Mouse (Mus musculus) urinary bladder, postnatal 0 days (tissue): ENCODE measurements around the gene D16Ertd472e. TPM values are rescaled to one million over a fixed set of nuclear protein-coding genes. Genes with fewer than 3 reads are reported as not detected.

Source experiments
- polyA plus RNA-seq: library from polyadenylated mRNA; unstranded; fragments of >200 nt; fragmentation: Nextera tagmentation; extraction: Ambion mirVana; gene quantifications from 2 replicates; pipeline ENCODE4 v1.2.1, GENCODE M21; 2015

Gene D16Ertd472e
- 9.3 and 10.4 TPM in 2 replicates for polyA plus RNA-seq

DNA sequence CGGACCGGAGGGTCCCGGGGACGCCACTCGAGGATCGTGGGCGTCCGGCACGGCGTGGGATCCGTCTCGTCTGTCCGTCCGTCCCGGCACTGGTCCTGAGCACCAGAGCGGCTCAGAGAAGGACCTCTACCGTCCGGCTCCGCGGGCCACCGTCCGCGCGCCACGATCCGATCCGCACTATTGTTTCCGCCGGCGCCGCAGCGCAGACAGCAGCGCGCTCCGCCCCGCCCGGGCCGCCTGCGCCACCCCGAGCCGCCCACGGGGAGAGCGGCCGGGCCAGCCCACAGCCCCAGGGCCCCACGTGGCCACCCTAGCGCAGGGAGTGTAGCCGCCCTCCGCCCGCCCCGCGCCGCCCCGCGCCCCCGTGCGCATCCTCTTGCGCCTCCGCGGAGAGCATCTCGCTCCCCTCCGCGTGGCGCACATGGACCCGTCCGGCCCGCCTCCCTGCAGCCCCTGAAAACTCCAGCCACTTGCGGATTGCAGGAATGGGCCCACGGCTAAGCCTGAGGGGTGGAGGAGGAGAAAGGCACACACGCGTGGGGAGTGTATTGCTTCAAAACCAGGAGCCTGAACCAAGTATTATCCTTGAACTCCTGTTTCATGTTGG lies at the start of gene D16Ertd472e:
TSS of gene D16Ertd472e (minus strand) at position 231 of the 607 bp plus-strand sequence.

Other genes starting within 250 kb of the D16Ertd472e start
- 52.0 and 57.0 TPM in 2 replicates for gene Btg3, start 199.5 kb downstream of the D16Ertd472e start, polyA plus RNA-seq